Mouse (Mus musculus) yolk sac, embryonic 10.5 days (tissue): Measurements from ENCODE around the gene Repin1.
A peak's percentile ranks its signal among the peaks of the same experiment; 100 is the strongest.
"Not testable (repeated sequence)": the region's sequence is repeated elsewhere in the genome, so short reads cannot be mapped to it uniquely, and the experiment has no call there.

Experiments
- DNase-seq: peaks from one replicate; pipeline ENCODE4 v3.0.0-alpha.2; 2017; ENCODE audit warnings: low spot score

Repin1 gene

DNA sequence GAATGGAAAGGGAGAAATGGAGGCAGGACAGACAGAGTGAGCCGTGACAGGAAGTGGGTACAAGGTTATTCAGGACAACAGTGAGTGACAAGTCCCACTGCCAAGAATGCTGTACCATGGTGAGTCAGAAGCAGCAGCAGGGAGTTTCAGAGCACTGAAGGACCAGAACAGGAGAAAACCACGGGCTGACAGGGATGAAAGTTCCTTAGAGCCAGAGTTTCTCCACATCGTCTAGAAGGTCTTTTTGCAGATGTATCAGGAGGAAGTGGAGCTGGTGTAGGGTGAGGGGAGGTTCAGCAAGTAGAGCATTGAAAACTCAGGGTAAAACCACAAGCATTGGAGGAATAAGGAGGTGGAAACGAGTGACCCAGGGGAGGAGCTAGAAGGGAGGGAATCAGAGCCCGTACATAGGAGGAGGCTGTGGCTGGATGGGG lies 14.5 kb upstream of the Repin1 start:
- no peak for DNase-seq

GRCm38 (mm10) chr6:48581257-48581656 lies 12.4 kb upstream of the Repin1 start:
- DNase-seq: no peak

GRCm38 (mm10) chr6:48582037-48582436 lies 11.6 kb upstream of the Repin1 start:
- DNase-seq: no peak

- DNase-seq: no peak
Observed at GRCm38 (mm10) chr6:48589194-48589750, 4.4 kb upstream of the Repin1 start, which contains the start of gene Gm45021. Gene Gm45021, plus strand, starts transcription at chr6:48589610.

- no peak for DNase-seq
Observed at GRCm38 (mm10) chr6:48591221-48591845, 2.4 kb upstream of the Repin1 start.

GRCm38 (mm10) chr6:48591871-48592270 lies 1.8 kb upstream of the Repin1 start:
- DNase-seq: no peak

DNA sequence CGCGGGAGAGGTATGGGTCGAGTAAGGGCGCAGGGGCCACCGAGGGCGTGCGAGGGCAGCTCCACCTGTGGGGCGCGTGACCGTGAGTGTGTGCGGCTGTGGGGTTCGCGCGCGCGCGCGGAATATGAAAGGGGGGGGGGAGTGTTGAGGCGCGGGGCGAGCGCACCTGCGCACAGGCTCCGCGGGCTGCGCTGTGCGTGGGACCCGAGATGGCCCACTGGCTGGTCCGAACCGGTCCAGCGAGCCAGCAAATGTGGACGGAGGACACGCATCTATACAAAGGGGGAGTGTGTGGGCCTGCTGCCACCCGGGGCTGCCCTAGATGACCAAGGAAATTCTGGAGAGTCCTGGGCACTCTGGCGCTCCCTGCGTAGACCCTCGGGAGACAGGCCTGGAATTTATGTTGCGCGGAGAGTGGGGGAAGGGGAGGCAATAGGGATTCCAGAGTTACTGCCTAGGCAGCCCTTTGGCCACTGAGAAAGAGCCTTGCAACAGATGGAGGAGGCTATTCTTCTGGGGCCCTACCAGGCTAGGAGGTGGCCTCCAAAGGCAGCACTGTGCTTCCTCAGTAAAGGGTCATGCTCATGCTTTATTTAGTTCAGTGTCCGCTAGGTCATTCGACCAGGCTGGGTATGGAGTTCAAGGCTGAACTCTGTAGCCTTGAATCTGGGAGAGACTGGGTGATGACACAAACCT lies 508 bp downstream of the Repin1 start:
- DNase-seq: peak; percentile 69

GRCm38 (mm10) chr6:48595278-48595677 lies 1.6 kb downstream of the Repin1 start:
- DNase-seq: no peak

DNA sequence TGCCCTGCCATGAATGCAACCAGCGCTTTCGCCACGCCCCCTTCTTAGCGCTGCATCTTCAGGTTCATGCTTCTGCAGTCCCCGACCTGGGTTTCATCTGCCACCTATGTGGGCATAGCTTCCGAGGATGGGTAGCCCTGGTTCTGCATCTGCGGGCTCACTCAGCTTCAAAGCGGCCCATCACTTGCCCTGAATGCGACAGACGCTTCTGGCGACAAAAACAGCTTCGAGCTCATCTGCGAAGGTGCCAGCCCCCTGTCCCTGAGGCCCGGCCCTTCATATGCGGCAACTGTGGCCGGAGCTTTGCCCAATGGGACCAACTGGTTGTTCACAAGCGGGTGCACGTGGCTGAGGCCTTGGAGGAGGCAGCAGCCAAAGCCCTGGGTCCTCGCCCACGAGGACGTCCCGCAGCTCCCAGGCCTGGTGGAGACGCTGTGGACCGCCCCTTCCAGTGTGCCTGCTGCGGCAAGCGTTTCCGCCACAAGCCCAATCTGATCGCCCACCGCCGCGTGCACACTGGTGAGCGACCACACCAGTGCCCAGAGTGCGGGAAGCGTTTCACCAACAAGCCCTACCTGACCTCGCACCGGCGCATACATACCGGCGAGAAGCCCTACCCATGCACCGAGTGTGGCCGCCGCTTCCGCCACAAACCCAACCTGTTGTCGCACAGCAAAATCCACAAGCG lies 3.0 kb downstream of the Repin1 start:
- DNase-seq: no peak

DNA sequence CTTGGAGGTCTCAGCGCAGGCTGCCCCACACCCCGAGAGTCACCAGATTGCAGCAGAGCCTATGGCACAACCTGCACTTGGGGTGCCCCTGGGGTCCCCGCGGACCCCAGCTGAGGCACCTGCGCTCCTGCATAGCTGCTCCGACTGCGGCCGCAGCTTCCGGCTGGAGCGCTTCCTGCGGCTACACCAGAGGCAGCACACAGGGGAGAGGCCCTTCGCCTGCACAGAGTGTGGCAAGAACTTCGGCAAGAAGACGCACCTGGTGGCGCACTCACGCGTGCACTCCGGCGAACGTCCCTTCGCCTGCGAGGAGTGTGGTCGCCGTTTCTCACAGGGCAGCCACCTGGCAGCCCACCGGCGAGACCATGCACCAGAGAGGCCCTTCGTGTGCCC lies 3.5 kb downstream of the Repin1 start:
- no peak for DNase-seq

GRCm38 (mm10) chr6:48600594-48600993 lies 6.9 kb downstream of the Repin1 start:
- no peak for DNase-seq

GRCm38 (mm10) chr6:48601271-48602079 lies 7.8 kb downstream of the Repin1 start, which contains the start of gene Zfp775:
Gene Zfp775, plus strand, starts transcription at chr6:48602063.
- DNase-seq: peak; percentile 93

DNA sequence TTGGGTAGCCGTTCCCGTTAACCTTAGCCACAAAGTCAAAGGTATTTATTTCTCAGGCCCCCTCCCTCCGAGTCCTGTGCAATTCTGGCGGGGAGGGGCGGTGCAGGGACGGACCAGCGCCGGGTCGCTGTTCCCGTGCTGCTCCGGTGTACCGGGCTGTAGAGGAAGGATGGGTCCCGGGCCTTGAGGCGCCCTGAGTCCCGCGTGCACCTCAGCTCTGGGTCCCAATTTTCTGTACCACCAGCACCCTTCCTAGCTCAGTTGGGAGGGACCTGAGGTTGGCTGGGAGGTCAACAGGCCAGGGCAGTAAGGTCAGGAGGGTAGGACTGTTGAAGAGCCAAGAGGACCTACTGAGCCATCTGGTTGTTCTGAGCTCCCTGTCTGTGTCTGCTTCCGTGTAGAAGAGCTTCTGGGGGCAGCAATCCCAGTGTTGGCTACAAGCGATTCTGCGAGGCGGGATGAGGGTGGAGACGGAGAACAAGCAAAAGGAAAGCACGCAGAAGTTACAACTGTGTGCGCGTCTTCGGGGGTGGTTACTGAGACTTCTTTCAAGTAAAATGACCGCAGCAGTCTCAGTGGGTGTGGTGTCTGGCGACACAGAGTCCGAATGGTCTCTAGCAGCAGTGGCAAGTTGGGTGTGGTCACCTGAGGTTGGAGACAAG lies 8.5 kb downstream of the Repin1 start:
- DNase-seq: no peak

DNA sequence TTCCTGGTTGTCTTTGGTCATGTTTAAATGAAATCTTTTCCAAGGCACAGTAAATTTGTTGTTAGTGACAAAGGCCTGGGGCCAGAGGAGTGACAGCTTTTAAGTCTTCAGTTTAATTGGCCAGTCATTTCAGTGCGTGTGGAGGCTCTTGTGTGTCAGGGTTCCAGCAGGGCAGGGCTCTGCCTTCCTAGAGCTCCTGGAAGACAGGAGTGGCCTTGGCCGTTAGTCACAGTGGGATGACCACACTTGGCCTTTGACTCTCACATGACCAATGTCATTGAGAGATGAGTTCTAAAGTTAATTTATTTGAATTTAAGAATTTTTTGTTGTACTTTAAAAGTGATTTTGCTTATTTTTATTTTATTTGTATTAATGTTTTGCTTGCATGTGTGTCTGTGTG lies 14.4 kb downstream of the Repin1 start:
- DNase-seq: no peak

DNA sequence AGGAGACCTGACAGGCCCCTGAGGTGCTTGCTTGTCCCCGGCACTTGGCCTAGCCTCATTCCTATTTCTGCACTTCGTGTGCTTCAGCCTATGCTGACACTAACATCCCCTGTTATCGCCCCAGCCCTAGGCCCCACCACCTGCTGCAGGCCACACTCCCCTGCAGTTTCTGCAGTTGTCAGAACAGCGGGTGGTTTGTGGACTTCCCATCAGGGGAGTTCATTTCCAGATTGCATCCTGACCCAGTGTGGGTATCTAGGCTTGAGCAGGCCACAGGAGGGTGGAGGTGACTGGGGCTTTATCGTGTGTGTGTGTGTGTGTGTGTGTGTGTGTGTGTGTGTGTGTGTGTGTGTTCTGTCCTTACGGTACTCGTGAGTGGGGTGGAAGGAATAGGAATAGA lies 15.8 kb downstream of the Repin1 start:
- DNase-seq: no peak

DNA sequence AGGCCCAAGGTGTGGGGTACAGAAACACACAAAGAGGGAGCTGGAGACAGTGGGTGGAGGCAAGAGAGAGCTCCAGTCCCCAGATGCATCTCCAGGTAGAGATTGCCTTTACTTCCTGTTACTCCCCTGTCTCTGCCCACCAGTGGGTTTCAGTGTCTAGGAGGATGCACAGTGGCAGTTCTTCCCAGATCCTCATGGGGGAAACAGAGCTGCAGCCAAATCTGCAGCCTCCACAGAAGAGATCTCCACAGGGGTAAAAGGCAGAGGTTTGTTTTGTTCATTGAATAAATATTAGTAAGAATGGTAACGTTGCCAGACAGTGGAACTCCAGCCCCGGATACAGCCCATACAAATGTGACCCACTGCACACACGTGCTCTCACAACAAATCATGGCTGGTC lies 17.0 kb downstream of the Repin1 start:
- no peak for DNase-seq

DNA sequence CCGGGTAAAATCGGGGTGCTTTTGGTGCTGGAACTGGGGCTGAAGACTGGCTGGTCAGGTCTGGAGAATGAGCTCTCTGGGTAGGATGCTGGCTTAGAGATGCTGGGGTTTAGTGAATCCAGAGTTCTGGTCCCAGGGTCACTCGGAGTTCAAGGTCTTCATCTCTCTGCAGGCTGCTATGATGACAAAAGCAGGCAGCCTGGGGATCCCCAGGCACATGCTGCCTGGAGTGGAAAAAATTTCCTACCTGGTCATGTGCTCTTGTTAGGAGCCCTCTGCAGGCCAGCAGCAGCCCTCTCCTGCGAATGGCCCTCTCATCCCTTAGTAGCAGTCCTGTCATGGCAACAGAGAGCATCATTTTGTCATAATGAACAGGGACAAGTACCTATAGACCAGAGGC lies 19.8 kb downstream of the Repin1 start:
- DNase-seq: no peak

DNA sequence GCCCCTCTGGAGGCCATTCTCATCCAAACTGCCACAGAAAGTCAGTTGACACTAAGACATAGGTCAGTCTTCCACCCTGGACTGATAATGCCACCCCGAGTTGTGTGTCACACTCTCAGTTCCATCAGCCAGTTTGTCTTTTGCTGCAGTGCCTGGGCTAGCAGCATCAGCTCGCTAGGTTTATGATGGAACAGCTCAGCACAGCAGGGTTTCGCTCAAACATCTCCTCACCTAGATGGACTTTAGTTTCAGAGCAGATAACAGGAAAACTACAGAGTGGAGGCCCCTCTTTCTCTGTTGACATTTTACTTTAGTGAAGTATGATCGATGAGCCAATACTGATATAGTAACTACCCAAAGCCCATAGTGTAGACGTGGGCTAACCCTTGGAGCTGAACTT lies 21.1 kb downstream of the Repin1 start:
- DNase-seq: no peak

GRCm38 (mm10) chr6:48620031-48620430 lies 26.3 kb downstream of the Repin1 start:
- DNase-seq: no peak

- DNase-seq: not testable (repeated sequence)
Observed at GRCm38 (mm10) chr6:48622186-48622843, 28.6 kb downstream of the Repin1 start.

DNA sequence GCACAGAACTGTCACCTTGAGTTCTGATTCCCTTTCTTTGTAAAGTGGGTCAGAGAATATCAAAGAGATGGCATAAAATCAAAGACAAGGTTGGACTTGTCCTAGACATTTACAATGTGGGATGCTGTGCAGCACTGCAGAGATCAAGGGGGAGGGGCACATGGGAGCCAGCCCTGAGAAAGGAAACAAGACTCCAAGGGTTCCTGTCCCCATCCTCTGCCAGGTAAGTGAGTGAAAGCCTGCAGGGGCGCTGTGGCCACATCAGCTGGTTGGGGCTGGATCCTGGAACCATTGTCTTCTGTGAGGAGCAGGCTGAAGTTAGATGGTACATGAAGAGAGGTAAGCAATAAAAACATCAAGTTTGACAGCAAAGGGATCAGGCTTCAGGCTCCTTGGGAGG lies 29.8 kb downstream of the Repin1 start:
- no peak for DNase-seq
